Mouse (Mus musculus) heart, embryonic 14.5 days (tissue): ENCODE results near the gene Thtpa. TPM values are rescaled to one million over a fixed set of nuclear protein-coding genes. Genes with fewer than 3 reads are reported as not detected.

ENCODE experiments used
- ATAC-seq: fragments of 200-750 bp; cut with Nextera tagmentation; 2 replicates; pipeline ENCODE4 v1.8.0; 2017; ENCODE audit warnings: low read depth, moderate TSS enrichment; ENCODE audit not compliant: insufficient number of reproducible peaks, insufficient read depth, low FRiP score
- H3K27ac ChIP-seq, 2 experiments: fragments of 200-500 bp in 1 of 2; fragments of 300-500 bp in 1 of 2; sonication (generic) in 1 of 2; replicated peaks in 1 of 2; 2 replicates each; pipeline ENCODE4 v1.5.1; 2012 to 2014; ENCODE audit warnings: low read depth in 2 of 2, low read length in 2 of 2, control low read depth in 1 of 2, mild to moderate bottlenecking in 1 of 2, mixed read lengths in 1 of 2; ENCODE audit not compliant: control insufficient read depth in 1 of 2, insufficient read depth in 1 of 2
- H3K27me3 ChIP-seq: fragments of 300-500 bp; sonication (generic); 2 replicates; pipeline ENCODE4 v1.6.1; 2014; ENCODE audit warnings: mild to moderate bottlenecking, low read length, control low read depth; ENCODE audit not compliant: control insufficient read depth, insufficient read depth
- H3K36me3 ChIP-seq: fragments of 300-500 bp; sonication (generic); 2 replicates; pipeline ENCODE4 v1.6.1; 2014; ENCODE audit warnings: mild to moderate bottlenecking, control low read depth, low read length, mixed read lengths; ENCODE audit not compliant: control insufficient read depth, insufficient read depth
- H3K4me1 ChIP-seq, 2 experiments: fragments of 200-500 bp in 1 of 2; fragments of 300-500 bp in 1 of 2; sonication (generic) in 1 of 2; 2 replicates each; pipeline ENCODE4 v1.6.1; 2012 to 2014; ENCODE audit warnings: low read length in 2 of 2, control low read depth in 1 of 2, mixed read lengths in 1 of 2; ENCODE audit not compliant: control insufficient read depth in 2 of 2, insufficient read depth in 2 of 2
- H3K4me2 ChIP-seq: fragments of 300-500 bp; sonication (generic); 2 replicates; pipeline ENCODE4 v1.6.1; 2014; ENCODE audit warnings: mild to moderate bottlenecking, low read length
- H3K4me3 ChIP-seq, 2 experiments: fragments of 200-500 bp in 1 of 2; fragments of 300-500 bp in 1 of 2; sonication (generic) in 1 of 2; 2 replicates each; pipeline ENCODE4 v1.5.1; 2012 to 2014; ENCODE audit warnings: low read length in 2 of 2, mild to moderate bottlenecking in 2 of 2, control low read depth in 1 of 2, low read depth in 1 of 2, moderate library complexity in 1 of 2; ENCODE audit not compliant: control insufficient read depth in 1 of 2, insufficient read depth in 1 of 2
- H3K9ac ChIP-seq: fragments of 300-500 bp; sonication (generic); 2 replicates; pipeline ENCODE4 v1.6.1; 2014; ENCODE audit warnings: mild to moderate bottlenecking, low read length
- H3K9me3 ChIP-seq: fragments of 300-500 bp; sonication (generic); 2 replicates; pipeline ENCODE4 v1.6.1; 2016; ENCODE audit warnings: low read length, control low read depth; ENCODE audit not compliant: control insufficient read depth
- WGBS: fragments of 180-500 bp; shearing (Covaris S2); extraction: QIAGEN DNeasy Blood & Tissue Kit; methylation state at CpG from one replicate; pipeline ENCODE4 v1.1.7; 2014; 5-methylcytosine and 5-hydroxymethylcytosine counted together
- polyA plus RNA-seq: library from polyadenylated mRNA; unstranded; fragments of >200 nt; fragmentation: Nextera tagmentation; extraction: Ambion mirVana; gene quantifications from 2 replicates; pipeline ENCODE4 v1.2.1, GENCODE M21; 2014

Gene Thtpa
- polyA plus RNA-seq, 1 experiment from 2014 or later, result 15.1 TPM

GRCm38 (mm10) chr14:55125711-55126110 is 31.1 kb downstream of the Thtpa start:
- WGBS, result 49% methylated on average over 5 of the region's 5 CpGs
- Histone ChIP-seq H3K4me2 (no peak overlapping the region), H3K4me1 (peaks cover 4 to 10% of the 10 kb centered on the region in 2 experiments; a peak in 3 of 4 replicates), H3K36me3 (no peaks in the 10 kb centered on the region), H3K27me3 (no peaks in the 10 kb centered on the region), H3K9me3 (no peaks in the 10 kb centered on the region), H3K27ac (no peak overlapping the region), H3K4me3 (no peak overlapping the region), H3K9ac (no peak overlapping the region)
- ATAC-seq, result no peak

DNA sequence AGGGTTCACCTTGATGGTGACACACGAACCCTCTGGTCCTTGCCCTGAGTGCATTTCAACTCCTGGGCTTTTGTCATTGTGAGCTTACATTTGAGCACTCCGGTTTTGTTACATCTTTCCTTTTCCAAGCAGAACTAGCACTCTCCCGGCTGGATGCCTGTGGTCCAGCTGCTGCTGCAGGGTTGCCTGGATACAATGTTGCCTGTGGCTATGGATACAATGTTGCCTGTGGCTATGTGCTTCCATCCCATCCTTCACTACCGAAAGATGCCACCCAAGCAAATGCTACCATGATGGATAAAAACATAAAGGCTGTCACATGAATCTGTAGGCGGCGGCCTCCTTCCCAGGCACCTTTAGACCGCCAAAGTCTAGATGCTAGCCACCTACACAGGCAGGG is 31.9 kb downstream of the Thtpa start:
- H3K4me3 ChIP-seq, result no peak overlapping the region
- no peaks in the 10 kb centered on the region for H3K36me3 ChIP-seq
- peaks cover 4 to 10% of the 10 kb centered on the region in 2 experiments; a peak in 3 of 4 replicates for H3K4me1 ChIP-seq
- no peaks in the 10 kb centered on the region for H3K9me3 ChIP-seq
- no peak overlapping the region for H3K4me2 ChIP-seq
- no peak overlapping the region for H3K27ac ChIP-seq
- 89% methylated on average over 7 of the region's 7 CpGs for whole genome bisulfite sequencing
- no peak overlapping the region for H3K9ac ChIP-seq
- H3K27me3 ChIP-seq, result no peaks in the 10 kb centered on the region
- ATAC-seq, result no peak

DNA sequence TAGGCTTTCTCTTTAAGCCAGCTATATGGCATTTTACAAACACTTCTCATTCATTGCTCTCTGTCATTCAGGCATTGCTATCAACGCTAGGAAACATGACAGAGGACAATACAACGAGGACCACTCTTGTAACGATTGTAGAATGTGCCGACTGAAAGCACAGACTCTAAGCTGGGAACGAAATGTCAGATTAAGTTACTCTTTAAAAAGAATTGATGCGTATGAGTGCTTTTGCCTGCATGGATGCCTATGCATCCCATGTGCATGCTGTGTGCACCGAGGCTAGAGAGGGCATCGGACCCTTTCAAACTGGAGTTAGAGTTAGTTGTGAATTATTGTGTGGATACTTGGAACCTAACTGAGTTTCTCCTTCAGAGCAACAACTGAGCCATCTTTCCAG is 41.1 kb downstream of the Thtpa start:
- no peak overlapping the region for H3K9ac ChIP-seq
- ATAC-seq, result no peak
- H3K27ac ChIP-seq, result no peak overlapping the region
- H3K36me3 ChIP-seq, result no peaks in the 10 kb centered on the region
- H3K4me3 ChIP-seq, result no peak overlapping the region
- 50% methylated on average over 8 of the region's 8 CpGs for whole genome bisulfite sequencing
- H3K27me3 ChIP-seq, result no peaks in the 10 kb centered on the region
- H3K9me3 ChIP-seq, result no peaks in the 10 kb centered on the region
- no peaks in the 10 kb centered on the region for H3K4me1 ChIP-seq
- no peak overlapping the region for H3K4me2 ChIP-seq

GRCm38 (mm10) chr14:55139313-55139712 is 44.7 kb downstream of the Thtpa start:
- Histone ChIP-seq H3K4me1 (no peaks in the 10 kb centered on the region), H3K4me3 (no peak overlapping the region), H3K27me3 (no peaks in the 10 kb centered on the region), H3K36me3 (no peaks in the 10 kb centered on the region), H3K9ac (no peak overlapping the region), H3K4me2 (no peak overlapping the region), H3K27ac (no peak overlapping the region), H3K9me3 (no peaks in the 10 kb centered on the region)
- 52% methylated on average over 7 of the region's 7 CpGs for WGBS
- no peak for ATAC-seq

DNA sequence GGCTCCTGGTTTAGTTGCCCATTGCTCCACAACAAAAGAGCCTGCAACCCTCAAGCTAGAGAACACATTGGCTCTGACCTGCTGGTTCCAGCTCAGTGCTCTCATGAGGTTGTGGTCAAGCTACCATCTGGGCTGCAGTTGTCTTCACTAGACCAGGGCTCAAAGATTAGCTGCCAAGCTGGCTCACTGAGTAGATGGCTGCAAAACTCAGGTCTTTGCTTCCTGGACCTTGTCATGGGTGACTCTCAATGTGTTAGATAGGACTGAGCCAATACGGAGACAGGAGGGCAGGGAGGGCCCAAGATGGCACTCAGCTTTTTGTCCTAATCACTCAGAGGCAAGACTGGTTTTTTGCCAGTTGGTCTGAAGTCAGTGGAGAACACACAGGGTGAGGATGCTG is 51.7 kb downstream of the Thtpa start:
- 86% methylated on average over 1 of the region's 1 CpGs for WGBS
- no peak overlapping the region for H3K27ac ChIP-seq
- H3K4me1 ChIP-seq, result peaks cover 8 to 11% of the 10 kb centered on the region in 2 experiments
- H3K36me3 ChIP-seq, result no peaks in the 10 kb centered on the region
- no peaks in the 10 kb centered on the region for H3K27me3 ChIP-seq
- no peak overlapping the region for H3K4me2 ChIP-seq
- no peak for ATAC-seq
- H3K4me3 ChIP-seq, result no peak overlapping the region
- no peaks in the 10 kb centered on the region for H3K9me3 ChIP-seq
- no peak overlapping the region for H3K9ac ChIP-seq

DNA sequence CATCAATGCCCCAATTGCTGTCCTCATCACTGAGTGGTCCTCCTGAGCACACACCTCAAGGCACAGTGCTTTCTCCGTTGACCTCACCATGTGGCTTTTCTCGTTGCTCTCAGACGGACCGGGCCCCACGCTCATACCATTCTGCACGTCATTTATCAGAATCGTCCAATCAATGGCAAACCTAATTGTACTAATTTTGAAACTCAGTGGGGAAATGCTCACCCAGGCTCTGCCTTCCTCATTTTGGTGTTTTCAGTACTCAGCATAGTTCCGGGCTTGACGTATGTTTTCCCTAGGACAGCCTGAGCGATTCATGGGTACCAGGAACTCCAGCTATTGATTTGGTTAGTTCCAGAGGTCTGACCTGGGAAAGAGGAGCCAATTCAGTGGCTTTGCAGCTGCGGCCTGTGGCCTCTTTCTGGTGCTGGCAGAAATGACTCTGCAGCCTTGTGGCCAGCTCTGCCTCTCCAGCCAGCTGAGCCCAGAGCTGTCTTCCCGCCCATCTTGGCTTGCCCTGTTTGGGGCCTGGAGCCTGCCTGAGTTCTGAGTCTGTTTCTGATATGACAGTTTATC is 52.3 kb downstream of the Thtpa start:
- no peak overlapping the region for H3K27ac ChIP-seq
- H3K27me3 ChIP-seq, result no peaks in the 10 kb centered on the region
- no peaks in the 10 kb centered on the region for H3K9me3 ChIP-seq
- 83% methylated on average over 12 of the region's 12 CpGs for WGBS
- H3K36me3 ChIP-seq, result no peaks in the 10 kb centered on the region
- peaks cover 8 to 11% of the 10 kb centered on the region in 2 experiments for H3K4me1 ChIP-seq
- H3K9ac ChIP-seq, result no peak overlapping the region
- no peak overlapping the region for H3K4me3 ChIP-seq
- no peak overlapping the region for H3K4me2 ChIP-seq
- ATAC-seq, result no peak

DNA sequence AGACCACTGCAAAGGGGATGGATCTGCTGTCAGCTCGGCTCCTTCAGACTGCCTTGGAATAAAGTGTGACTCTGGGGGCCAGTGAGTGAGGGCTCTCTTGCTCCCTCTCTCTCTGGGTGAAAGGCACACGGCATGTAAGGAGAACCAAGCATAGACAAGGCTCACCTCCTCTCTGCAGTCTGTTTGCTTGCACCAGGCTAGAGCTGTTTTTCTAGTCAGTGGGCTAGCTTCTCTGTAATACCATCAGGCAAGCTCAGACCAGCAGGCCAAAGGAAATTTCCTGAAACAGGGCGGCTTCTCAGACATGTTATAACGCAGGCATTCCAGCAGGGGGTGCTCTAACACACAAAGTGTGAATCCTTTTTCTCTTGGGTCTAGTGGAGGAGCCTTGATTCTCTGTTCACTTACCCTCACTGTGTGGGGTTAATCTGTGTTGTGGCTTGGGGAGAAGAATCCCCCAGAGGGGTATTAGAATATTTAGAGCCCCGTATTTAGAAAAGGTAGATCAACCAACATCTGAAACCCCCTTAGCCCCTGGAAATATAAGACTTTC is 53.9 kb downstream of the Thtpa start:
- Histone ChIP-seq H3K9ac (no peak overlapping the region), H3K27ac (no peak overlapping the region), H3K4me3 (no peak overlapping the region), H3K4me2 (no peak overlapping the region), H3K27me3 (no peaks in the 10 kb centered on the region), H3K36me3 (no peaks in the 10 kb centered on the region), H3K9me3 (no peaks in the 10 kb centered on the region), H3K4me1 (peaks cover 8 to 11% of the 10 kb centered on the region in 2 experiments)
- 31% methylated on average over 5 of the region's 5 CpGs for WGBS
- no peak for ATAC-seq
